Mouse (Mus musculus): Measurements from ENCODE around the gene Ranbp17.
"Not testable (repeated sequence)": the region's sequence is repeated elsewhere in the genome, so short reads cannot be mapped to it uniquely, and the experiment has no call there.

Ranbp17 gene

GRCm38 (mm10) chr11:33513376-33513991 lies at the start of gene Ranbp17:
Gene Ranbp17 (minus strand): TSS chr11:33513746.
- peak; percentile 39 to 60 for DNase-seq

DNA sequence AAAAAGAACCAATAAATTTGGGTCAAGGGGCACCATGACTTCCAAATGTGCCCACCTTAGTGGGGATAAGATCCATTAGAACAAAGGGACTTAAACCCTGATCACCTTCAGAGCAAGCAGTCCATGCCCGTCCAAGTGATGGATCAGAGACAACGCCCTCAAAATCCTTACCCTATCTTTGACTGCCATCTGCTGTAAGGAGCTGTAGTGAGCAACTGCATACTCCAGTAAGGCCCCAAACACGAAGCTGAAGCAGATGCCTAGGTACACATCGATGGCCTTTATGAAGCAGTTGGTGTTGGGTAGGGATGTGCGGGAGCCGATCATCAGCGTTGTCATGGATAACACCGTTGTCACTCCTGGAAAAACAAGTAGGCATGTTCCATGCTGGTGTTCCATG lies 40.6 kb upstream of the Ranbp17 start:
- no peak for DNase-seq

GRCm38 (mm10) chr11:33550861-33551560 lies 37.5 kb upstream of the Ranbp17 start:
- no peak for DNase-seq

- peak in 1 of 2 experiments; percentile 24 for DNase-seq
Measured at GRCm38 (mm10) chr11:33547386-33547785, 33.8 kb upstream of the Ranbp17 start.

DNA sequence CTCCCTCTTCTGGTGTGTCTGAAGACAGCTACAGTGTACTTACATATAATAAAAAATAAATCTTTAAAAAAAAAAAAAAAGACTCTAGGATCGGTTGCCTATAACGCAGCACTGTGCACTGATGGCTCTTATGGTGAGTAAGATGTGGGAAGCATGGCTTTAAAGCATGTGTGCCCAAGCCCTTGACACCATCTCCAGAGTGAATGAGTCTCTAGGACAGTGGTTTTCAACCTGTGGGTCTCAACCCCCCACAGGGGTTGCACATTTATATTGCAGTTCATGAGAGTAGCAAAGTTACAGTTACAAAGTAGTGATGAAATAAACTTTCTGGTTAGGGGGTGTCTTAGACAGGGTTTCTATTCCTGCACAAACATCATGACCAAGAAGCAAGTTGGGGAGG lies 31.4 kb upstream of the Ranbp17 start:
- no peak for DNase-seq

DNA sequence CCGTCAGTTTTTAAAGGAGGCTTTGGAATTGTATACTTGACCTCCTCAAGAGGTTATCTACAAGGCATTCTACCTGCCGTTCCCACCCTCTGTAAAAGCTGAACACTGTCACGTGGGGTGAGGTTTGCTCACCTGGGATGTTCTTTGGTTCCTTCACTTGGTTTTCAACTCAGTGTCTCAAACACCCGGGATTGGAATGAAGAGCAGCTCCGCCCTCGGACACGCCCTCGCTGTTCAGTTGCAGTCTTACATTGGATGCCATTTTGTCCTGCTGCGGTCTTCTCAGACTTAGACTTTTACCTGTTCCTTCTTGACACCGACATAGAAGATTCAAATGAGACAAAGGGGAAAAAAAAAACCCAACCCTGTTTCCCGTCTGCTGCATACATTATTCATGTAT lies 30.6 kb upstream of the Ranbp17 start:
- DNase-seq: no peak

GRCm38 (mm10) chr11:33537390-33538125 lies 24.0 kb upstream of the Ranbp17 start:
- DNase-seq: no peak

- DNase-seq: no peak
Measured at GRCm38 (mm10) chr11:33536636-33537035, 23.1 kb upstream of the Ranbp17 start.

DNA sequence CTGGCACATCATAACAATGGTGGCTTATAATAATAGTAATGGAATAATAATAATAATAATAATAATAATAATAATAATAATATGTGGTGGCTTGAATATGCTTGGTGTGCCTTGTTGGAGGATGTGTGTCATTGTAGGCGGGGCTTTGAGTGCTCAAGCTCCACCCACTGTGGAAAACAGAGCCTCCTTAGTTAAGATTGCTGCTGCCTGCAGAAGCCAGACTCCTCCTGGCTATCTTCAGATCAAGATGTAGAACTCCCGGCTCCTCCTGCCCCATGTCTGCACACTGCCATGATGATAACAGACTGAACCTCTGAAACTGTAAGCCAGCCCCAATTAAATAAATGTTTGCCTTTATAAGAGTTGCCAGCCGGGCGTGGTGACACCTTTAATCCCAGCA lies 21.0 kb upstream of the Ranbp17 start:
- no peak for DNase-seq

DNA sequence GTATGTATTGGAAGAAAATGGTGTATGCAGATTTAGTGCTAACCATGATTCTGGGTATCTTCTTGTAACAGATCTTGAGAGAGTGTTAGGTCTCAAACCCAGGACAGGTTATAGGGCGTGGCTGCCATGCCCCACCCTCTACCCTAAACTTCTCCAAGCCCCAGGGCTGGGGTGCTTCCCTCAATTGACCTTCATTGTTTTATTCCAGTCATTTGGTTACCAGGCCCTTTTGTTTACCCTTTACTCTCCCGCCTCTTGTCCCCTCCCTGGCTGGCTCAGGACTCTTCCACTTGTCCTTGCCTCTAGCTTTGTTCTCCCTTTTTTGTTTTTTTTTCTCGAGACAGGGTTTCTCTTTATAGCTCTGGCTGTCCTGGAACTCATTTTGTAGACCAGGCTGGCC lies 20.0 kb upstream of the Ranbp17 start:
- no peak for DNase-seq

DNA sequence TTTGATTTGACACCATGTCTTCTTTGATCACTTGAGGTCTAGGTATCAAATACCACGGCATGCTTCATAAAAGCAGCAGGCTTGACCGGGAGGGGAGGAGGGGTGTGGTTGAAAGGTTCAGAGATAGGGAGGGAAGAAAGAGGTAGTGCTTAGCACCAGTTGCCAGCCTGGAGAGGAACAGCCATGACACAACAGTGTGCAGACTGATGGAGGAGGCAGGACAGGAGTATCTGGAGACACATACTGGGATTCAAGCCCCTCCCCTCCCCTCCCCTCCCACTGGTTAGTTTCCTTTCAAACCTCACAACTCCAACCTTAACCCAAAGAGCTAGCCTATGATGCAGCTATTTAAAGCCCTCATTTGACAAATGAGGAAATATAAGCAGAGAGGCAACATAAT lies 16.0 kb upstream of the Ranbp17 start:
- no peak for DNase-seq

- DNase-seq: peak; percentile 31 to 72
Measured at GRCm38 (mm10) chr11:33512854-33513375, 631 bp downstream of the Ranbp17 start.

DNA sequence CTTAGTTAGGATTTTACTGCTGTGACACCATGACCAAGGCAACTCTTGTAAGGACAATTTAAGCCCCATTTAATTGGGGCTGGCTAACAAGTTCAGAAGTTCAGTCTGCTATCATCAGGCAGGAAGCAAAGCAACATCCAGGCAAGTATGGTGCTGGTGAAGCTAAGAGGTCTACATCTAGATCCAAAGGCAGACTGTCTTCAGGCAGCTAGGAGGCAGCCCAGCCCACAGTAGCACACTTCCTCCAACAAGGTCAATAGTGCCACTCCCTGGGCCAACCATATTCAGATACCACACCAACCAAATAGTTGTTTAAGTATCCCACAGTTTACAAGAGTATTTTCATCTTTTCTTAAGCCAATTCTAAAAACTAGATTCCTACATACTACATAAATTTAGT lies 4.1 kb downstream of the Ranbp17 start:
- DNase-seq: no peak

DNA sequence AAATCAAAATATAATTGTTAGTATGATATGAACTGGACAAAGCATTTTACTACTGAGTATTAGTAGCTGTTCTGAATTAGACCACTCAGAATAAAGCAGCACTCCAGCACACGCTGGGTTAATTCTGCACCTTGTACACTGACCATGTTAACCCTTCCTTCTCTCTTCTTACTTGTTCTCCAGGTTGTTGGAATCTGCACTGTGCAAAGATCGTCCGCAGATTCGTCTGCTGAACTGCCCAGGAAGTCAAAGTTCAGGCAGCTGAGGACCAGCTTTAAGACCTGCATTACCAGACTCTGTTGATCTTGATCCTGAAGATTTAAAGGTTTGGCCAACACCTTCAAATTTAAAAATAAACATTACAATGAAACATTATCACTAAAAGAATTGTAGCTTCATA lies 27.8 kb downstream of the Ranbp17 start:
- DNase-seq: peak; percentile 40 to 48

DNA sequence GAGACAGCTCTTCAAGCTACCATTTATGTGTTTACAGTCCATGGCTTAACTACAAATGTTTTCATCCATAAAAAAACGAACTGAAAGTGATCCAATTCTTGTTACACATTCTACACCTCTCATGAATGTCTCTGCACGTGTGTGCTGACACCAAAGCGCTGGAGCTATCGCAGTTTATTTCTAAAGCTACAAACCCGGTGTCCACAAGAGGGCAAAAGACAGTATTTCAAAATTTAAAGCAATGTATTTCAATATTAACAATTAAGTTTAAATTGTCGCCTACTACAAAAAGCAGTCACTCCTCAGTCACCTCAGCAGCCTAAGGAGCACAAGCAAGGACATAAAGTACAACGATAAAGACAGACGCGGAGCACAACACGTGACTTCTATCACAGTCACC lies 33.1 kb downstream of the Ranbp17 start:
- DNase-seq: no peak

- DNase-seq: no peak
Measured at GRCm38 (mm10) chr11:33479209-33479608, 34.3 kb downstream of the Ranbp17 start.

GRCm38 (mm10) chr11:33476634-33477033 lies 36.9 kb downstream of the Ranbp17 start:
- DNase-seq: no peak

DNA sequence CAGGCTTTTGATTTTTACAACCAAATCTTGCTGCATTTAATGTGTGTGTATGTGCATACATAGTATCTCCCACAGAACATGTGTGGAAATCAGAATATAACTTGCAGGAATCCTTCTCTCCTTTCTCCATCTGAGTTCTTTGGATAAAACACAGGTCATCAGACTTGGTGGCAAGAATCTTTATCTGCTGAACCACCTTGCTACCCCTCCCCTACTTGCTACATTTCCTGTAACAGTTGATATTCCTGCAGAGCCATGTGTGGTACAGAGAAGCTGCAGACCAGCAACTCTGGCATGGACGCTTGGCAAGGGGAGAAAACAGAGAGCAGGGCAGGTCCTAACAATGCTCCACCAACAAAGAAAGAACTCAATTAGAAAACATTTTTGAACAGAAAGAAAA lies 52.4 kb downstream of the Ranbp17 start:
- no peak for DNase-seq

DNA sequence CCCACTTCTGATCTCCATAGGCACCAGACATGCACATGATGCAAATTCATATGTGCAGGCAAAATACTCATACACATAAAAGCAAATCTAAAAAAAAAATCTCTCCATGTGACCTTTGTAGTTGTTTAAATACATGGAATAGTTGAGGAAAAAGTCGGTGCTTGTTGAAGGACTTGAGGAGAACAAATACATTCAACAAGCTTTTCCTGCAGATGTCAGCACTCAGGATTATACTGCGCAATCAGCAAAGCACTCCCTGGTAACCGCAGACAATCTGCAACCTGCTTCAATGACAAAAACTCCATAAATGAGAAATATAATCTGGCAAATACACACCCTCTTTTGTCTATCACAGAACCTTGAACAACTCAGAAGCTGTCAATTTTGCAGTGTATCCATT lies 59.5 kb downstream of the Ranbp17 start:
- DNase-seq: no peak

DNA sequence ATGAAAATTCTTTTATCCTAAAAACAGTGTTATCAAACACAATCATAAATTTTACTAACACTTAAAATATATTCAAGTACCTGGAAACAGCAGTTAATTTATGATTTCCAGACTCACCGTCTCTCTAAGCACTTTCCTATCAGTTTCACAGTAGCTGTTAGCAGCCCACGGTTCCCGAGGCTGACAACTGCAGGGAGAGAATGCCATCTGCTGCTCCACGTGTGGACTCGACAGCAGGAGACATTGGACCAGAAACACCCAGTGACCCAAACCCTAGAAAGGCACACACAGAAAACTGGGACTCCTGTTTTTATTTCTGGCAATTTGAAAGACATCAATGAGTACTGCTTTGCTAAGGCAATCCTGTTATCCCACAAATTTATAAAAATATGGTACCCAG lies 79.7 kb downstream of the Ranbp17 start:
- no peak for DNase-seq

DNA sequence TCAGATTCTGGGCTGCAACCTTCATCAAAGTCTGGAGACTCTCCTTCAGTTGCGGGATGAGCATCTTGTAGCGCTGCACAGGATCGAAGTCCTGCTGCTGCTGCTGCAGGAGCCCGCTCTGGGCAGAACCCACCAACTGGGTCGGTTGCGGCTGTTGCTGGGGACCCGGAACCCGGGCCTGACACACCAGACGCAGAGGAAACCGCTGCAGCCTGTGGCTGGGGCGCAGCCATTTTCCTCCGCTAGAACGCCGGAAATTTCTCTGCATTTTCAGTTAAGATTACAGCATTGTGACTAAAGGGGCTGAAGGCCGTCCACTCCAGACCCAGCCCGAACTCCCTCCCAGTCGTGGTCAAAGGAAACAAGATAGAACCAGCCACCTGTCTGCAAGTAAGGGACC lies 85.3 kb downstream of the Ranbp17 start:
- not testable (repeated sequence) for DNase-seq

GRCm38 (mm10) chr11:33427789-33428188 lies 85.8 kb downstream of the Ranbp17 start:
- DNase-seq: not testable (repeated sequence)

- DNase-seq: no peak
Measured at GRCm38 (mm10) chr11:33422226-33422625, 91.3 kb downstream of the Ranbp17 start.

DNA sequence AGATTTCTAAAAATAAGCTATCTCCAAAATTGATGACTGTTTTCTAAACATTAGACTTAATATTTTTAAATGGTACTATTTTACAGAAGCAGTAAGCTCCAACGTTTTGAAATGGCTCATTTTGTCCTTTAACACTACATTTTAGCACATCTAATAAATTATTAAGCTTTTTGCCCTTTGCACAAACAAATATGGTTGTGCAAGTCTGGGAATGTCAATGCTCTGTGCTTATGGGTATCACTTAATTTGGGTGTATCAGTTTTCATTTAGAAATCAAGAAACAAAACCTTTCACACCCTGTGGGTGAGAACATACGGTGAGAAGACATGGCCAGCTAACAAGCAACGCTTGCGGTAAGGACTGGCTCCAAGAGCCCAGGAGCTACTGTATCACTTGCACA lies 108.9 kb downstream of the Ranbp17 start:
- no peak for DNase-seq
